ENCODE assay signal across 26 mouse cellular contexts in the genomic region with DNA sequence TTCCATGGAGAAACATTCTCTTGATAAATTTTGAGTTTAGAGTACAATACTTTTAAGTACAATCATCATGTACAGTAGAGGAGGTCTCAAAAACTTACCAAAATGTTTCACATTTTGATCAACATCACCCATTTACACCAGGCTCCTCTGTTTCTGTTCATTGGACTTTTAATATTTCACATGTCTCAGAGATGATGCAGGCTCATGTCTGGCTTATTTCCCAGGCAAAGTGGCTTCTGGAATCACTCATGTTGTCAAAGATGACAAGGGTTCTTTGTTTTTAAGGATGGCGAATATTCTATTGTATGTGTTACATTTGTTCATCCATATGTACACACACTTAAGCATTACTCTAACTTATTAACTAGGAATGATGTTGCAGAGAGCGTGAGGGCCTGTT.
"Had no signal": no experiment of that assay in that cellular context is flagged by ENCODE, and none has a peak within 500 bp of the region (broad histone marks: within the 10 kb centered on the region; RNA-seq: fewer than 3 reads in every experiment).

No protein-coding gene starts in this region.

- H3K27me3 ChIP-seq: hindbrain, embryonic 12.5 days; intestine, embryonic 15.5 days; limb, embryonic 12.5 days; liver, embryonic 13.5 days; liver, embryonic 15.5 days had no signal

- ATAC-seq: hindbrain, embryonic 16.5 days; inflammation-experienced regulatory T-cells, adult 6 months; intestine, embryonic 15.5 days; intestine, postnatal 0 days; liver, postnatal 0 days had no signal

- H3K9ac ChIP-seq: hindbrain, embryonic 12.5 days; hindbrain, embryonic 14.5 days; intestine, embryonic 15.5 days; limb, embryonic 12.5 days; liver, embryonic 13.5 days; liver, embryonic 15.5 days; liver, postnatal 0 days had no signal

- H3K9me3 ChIP-seq: heart, embryonic 10.5 days; hindbrain, embryonic 10.5 days; hindbrain, embryonic 12.5 days; intestine, embryonic 15.5 days; limb, embryonic 10.5 days; limb, embryonic 12.5 days; liver, embryonic 13.5 days; liver, embryonic 15.5 days had no signal

- H3K4me2 ChIP-seq: hindbrain, embryonic 12.5 days; hindbrain, embryonic 14.5 days; intestine, embryonic 15.5 days; limb, embryonic 12.5 days; liver, embryonic 11.5 days; liver, embryonic 13.5 days; liver, embryonic 15.5 days had no signal

- H3K4me3 ChIP-seq: heart, embryonic 10.5 days; hindbrain, embryonic 10.5 days; hindbrain, embryonic 12.5 days; intestine, embryonic 15.5 days; layer of hippocampus, adult 2 months; left cerebral cortex, adult 2 months; limb, embryonic 10.5 days; limb, embryonic 12.5 days; liver, embryonic 13.5 days; liver, embryonic 15.5 days had no signal

- H3K27ac ChIP-seq: heart, embryonic 10.5 days; hindbrain, embryonic 10.5 days; hindbrain, embryonic 12.5 days; hindbrain, embryonic 14.5 days; intestine, embryonic 15.5 days; layer of hippocampus, adult 2 months; left cerebral cortex, adult 2 months; limb, embryonic 10.5 days; limb, embryonic 12.5 days; liver, embryonic 13.5 days; liver, embryonic 15.5 days had no signal

- DNase-seq: gastrocnemius, postnatal 14 days; gastrocnemius, postnatal 36 days; heart, adult 18-20 months; heart, postnatal 36 days; kidney, adult 18-20 months; kidney, adult 8-10 months; kidney, postnatal 10 days; kidney, postnatal 25 days; kidney, postnatal 4 days; liver; liver, embryonic 13.5 days; liver, postnatal 0 days had no signal

- H3K4me1 ChIP-seq: hindbrain, embryonic 12.5 days; liver, embryonic 15.5 days had no signal

- H3K36me3 ChIP-seq: heart, embryonic 10.5 days; hindbrain, embryonic 10.5 days; hindbrain, embryonic 12.5 days; intestine, embryonic 15.5 days; limb, embryonic 10.5 days; limb, embryonic 12.5 days; liver, embryonic 13.5 days; liver, embryonic 15.5 days had no signal
